Mouse (Mus musculus) heart, postnatal 4 days (tissue): Measurements from ENCODE around the gene Chaf1a. TPM values are rescaled to one million over a fixed set of nuclear protein-coding genes. Genes with fewer than 3 reads are reported as not detected.
A peak's percentile ranks its signal among the peaks of the same experiment; 100 is the strongest.

Experiments
- DNase-seq: peaks from one replicate; pipeline ENCODE4 v3.0.0; 2021
- total RNA-seq, 2 experiments: library from RNA; stranded (reverse); gene quantifications; 2 replicates each; pipeline ENCODE4 v1.2.3; 2021

Chaf1a gene
- total RNA-seq, 2 experiments from 2014 or later = 13.3 to 14.8 TPM

- DNase-seq = no peak
Observed at GRCm38 (mm10) chr17:56020400-56021084, 19.7 kb upstream of the Chaf1a start.

- DNase-seq = no peak
Observed at GRCm38 (mm10) chr17:56021161-56021910, 18.9 kb upstream of the Chaf1a start.

GRCm38 (mm10) chr17:56022131-56022988 lies 17.9 kb upstream of the Chaf1a start:
- no peak for DNase-seq

- DNase-seq = no peak
Observed at GRCm38 (mm10) chr17:56022989-56023290, 17.3 kb upstream of the Chaf1a start.

GRCm38 (mm10) chr17:56023386-56023785 lies 16.9 kb upstream of the Chaf1a start:
- no peak for DNase-seq

GRCm38 (mm10) chr17:56024476-56024875 lies 15.8 kb upstream of the Chaf1a start:
- no peak for DNase-seq

- no peak for DNase-seq
Observed at GRCm38 (mm10) chr17:56024931-56025330, 15.3 kb upstream of the Chaf1a start.

GRCm38 (mm10) chr17:56026303-56026702 lies 13.9 kb upstream of the Chaf1a start:
- DNase-seq = no peak

- DNase-seq = no peak
Observed at GRCm38 (mm10) chr17:56026881-56027280, 13.4 kb upstream of the Chaf1a start.

GRCm38 (mm10) chr17:56027801-56028441 lies 12.3 kb upstream of the Chaf1a start:
- DNase-seq = no peak

GRCm38 (mm10) chr17:56030238-56030870 lies 9.9 kb upstream of the Chaf1a start:
- DNase-seq = no peak

GRCm38 (mm10) chr17:56030919-56031318 lies 9.3 kb upstream of the Chaf1a start:
- peak; percentile 43 for DNase-seq

- no peak for DNase-seq
Observed at GRCm38 (mm10) chr17:56031431-56031830, 8.8 kb upstream of the Chaf1a start.

- DNase-seq = no peak
Observed at GRCm38 (mm10) chr17:56032127-56032733, 8.0 kb upstream of the Chaf1a start.

- DNase-seq = no peak
Observed at GRCm38 (mm10) chr17:56032831-56033230, 7.4 kb upstream of the Chaf1a start.

- no peak for DNase-seq
Observed at GRCm38 (mm10) chr17:56034040-56034725, 6.1 kb upstream of the Chaf1a start.

GRCm38 (mm10) chr17:56034726-56035100 lies 5.5 kb upstream of the Chaf1a start:
- no peak for DNase-seq

- DNase-seq = no peak
Observed at GRCm38 (mm10) chr17:56035216-56035615, 5.0 kb upstream of the Chaf1a start.

GRCm38 (mm10) chr17:56036176-56036900 lies 3.9 kb upstream of the Chaf1a start, which contains the start of gene Sh3gl1:
Gene Sh3gl1 (minus strand): TSS chr17:56036635.
- peak; percentile 100 for DNase-seq

GRCm38 (mm10) chr17:56036901-56037287 lies 3.3 kb upstream of the Chaf1a start:
- DNase-seq = no peak
